Mouse (Mus musculus) right cerebral cortex, adult 18-20 months (tissue): Measurements from ENCODE around the gene Pdk3.

Source experiments
- DNase-seq: peaks from one replicate; pipeline ENCODE4 v3.0.0; 2022; ENCODE audit warnings: mixed read lengths

The Pdk3 gene

DNA sequence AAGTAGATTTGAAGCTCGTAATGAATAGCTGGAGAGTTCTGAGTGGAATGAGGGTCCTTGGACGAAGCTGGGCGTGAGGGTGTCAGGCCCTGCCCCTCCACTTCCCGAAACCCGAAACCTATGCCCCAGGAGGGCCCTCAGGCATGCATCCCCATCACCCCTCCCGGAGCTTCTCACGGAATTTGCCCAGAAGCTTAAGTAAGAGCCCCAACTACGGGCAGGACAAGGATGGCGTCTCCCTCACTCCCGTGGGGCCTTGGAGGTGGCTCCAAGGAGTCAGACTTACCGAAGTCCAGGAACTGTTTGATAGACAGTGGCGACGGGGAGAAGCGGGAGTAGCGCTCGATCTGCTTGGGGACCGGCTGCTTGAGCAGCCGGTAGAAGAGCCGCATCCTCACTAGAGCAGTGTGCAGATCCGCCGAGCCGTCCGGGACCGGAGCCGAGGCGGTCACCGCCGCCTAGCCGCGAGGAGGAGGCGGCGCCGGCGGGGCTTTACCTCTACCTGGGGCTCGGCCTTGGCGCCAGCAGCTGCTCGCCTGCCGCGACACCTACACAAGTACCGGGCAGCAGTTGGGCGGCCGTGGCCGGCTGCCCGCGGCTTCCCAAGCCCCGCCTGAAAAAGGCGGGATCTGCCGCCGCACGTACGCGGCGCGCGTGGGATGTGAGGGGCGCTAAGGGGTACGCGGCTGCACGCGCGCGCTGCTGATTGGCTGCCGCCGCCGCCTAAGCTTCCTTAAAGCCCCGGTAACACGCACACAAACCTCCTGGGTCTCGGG lies at the start of gene Pdk3:
Gene Pdk3 (minus strand): TSS at position 641 of the 776 bp plus-strand sequence.
- peak; percentile 87 for DNase-seq

DNA sequence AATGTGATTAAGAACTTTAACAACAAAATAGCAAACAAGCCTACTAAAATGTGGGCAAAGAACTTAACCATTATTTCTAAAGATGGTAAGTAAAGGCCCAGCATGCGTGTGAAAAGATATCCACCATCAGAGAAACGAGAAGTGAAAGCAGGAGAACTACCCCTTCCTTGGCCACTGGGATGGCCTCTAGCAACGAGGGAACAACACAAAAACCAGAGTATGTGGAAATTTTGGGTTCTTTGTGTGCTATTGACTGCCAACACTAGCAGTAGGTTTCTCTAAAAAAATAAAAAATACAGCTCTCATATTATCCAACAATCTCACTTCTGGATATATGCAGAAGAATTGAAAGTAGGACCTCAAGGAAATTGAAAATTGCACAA lies 45.6 kb upstream of the Pdk3 start:
- DNase-seq = no peak

DNA sequence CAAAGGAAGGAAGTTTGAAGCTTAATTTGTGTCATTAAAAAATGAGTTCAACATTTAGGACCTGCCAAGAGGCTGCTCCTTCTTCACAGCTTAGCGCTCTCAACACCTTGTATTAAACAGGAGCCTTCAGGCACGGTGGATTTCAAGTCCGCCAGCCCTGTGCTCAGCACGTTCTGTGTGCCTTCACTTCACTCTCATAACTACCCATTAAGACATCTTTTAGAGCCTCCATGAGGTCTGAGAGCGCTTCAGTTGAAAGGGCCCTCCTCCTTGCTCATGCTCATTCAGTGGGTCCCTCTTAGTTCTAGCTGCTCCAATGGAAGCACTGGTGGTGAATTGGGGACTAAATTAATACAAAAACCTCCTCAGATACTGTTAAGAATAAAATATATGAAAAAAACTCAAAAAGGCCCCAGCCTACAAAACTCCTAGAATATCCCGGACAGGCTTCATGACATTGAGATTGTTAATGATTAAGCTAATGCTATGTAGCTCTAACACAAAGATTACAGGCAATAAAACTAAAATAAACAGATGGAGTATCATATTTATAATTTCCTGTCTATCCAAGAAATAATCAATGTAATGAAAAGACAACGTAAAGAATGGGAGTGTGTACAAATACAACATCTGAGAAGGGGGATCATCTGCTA lies 45.1 kb upstream of the Pdk3 start:
- DNase-seq = no peak

DNA sequence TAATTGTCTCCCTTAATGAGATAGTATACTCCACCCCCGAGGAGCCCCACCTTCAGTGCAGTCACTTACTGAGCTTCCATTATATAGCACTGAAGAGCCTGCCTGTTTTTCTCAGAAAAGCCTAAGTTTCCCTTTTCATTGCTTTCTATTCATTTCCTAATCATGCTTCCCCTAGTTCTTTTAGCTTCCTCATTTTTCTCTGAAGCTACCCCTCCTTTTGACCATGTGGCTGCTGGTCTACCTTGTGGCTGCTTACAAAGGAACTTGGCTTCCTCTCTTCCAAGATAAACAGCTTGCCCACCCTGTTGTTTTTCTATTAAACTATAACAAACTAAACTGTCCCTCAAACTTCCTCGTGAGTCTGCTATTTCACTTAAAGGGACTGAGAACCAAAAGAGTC lies 31.4 kb upstream of the Pdk3 start:
- no peak for DNase-seq

DNA sequence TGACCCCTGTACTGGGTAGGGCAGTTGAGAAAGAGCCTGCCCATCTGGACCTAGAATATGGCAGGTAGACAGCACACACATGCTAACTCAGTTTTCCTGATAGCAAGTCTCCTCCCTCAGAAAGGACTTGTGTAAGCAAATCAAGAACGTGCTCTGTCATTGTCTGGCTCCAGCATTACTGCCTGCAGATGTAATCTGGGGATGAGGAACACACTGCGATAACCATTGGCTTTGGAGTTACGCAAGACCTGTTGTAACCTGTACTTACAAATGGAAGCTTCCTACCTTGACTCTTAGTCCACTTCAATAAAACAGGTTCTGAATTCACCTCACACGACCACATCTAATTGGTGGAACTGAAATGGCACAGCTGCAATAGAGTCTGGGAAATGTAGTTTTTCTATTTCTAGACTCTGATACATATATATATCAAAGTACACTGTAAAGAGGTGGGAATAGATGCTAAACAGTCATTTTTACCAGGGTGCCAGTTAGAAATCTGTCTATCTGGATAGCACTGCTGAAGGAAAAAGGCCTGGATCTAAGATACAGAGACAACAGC lies 30.6 kb upstream of the Pdk3 start:
- DNase-seq = no peak

DNA sequence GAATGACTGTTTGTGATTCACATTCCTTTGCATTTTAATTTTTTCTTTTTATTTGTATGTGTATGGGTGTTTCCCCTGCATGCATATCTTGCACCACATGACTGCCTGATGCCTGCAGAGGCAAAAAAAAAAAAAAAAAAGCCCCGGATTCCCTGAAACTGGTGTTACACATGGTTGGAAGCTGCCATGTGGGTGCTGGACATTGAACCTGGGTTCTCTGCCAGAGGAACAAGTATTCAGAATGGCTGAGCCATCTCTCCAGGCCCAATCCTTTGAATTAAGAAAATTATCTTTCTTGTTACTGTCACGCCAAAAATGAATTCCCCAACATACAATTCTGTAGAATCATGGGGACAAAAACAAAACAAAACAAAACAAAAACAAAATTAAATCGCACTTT lies 25.8 kb upstream of the Pdk3 start:
- no peak for DNase-seq

DNA sequence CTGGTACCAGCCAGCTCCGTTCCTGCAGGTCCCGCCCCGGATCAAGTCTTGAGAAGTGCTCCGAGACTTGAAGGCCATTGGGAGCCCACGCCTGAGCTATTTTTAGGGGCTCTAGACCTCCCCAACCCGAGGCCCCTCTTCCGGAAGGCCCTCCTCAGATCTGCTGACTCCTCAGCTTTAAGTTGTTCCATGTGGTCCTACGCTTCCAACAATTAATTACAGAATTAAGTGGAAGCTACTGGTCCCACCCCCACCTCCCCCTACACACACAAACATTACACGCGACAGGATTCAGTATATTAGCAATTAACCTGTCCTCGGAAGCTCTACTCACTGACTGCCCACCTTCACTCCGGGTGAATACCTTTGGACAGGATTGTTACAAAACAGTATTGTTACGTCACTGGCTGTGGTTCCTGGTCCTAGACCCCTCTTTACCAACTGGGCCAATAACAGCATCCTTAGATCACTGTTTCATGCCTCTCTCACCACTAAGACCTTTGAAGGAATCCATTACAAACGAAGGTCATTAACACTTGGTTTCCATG lies 410 bp upstream of the Pdk3 start:
- DNase-seq = no peak

DNA sequence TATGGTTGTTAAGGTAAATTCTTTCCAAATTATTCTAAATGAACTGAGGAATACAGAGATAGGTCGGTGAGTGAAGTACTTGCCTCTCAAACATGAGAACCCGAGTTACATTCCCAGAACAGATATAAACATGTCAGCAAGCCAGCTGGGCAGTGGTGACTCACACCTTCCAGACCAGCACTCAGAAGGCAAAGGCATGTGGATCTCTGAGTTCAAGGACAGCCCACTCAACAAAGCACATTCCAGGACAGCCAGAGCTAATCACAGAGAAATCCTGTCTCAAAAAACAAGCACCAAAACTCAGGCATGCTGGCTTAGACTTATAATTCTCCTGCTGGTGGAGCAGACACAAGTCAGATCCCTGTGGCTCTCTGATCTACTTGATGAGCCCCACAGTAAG lies 6.2 kb downstream of the Pdk3 start:
- no peak for DNase-seq

DNA sequence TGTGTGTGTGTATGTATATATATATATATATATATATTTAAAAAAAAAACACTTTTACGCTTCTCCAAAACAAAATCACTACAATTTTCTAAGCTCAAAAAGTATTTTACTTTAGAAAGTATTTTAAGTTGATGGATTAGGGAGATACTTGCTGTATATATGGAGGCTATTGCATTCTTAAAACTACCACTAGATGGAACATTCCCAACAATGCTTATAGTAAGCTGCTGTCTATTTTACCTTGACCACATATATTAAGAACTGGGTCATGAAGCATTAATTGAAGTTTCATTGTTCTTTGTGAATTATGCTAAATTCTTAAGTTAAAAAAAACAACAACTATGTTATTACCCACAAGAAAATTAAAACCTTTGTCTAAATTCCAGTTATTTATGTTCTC lies 24.0 kb downstream of the Pdk3 start:
- DNase-seq = no peak

DNA sequence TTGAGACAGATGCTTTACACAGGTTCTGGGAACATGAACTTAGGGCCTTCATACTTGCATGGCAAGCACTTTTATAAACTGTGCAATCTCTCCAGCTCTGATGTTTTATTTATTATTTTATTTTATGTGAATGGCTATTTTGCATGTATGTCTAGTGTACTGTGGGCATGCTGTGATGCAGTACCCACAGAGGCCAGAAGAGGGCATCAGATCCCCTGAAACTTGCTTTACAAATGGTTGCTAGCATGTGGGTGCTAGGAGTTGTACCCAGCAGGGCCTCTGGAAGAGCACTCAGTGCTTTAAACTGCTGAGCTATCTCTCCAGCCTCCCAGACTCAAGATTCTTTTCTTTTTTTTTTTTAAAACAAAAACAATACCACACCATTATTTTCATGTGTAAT lies 38.8 kb downstream of the Pdk3 start:
- DNase-seq = peak; percentile 11

DNA sequence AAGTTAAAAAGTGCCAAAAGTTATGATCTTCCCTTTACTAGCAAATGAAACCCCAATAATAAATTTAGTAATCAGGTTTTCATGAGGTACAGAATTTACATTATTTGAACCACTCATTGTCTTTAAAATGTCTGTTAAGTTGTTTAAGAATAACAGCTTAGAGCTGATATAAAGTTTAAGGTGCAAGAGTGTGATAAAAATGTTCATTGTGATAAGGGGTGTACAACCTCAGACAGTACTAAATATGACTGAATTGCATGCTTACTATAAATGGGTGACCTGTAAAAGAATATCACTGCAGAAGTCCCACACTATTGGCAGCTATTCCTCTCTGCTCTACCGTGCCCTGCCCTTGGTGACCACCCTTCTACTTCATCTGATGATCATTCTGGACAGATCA lies 42.4 kb downstream of the Pdk3 start:
- DNase-seq = no peak

DNA sequence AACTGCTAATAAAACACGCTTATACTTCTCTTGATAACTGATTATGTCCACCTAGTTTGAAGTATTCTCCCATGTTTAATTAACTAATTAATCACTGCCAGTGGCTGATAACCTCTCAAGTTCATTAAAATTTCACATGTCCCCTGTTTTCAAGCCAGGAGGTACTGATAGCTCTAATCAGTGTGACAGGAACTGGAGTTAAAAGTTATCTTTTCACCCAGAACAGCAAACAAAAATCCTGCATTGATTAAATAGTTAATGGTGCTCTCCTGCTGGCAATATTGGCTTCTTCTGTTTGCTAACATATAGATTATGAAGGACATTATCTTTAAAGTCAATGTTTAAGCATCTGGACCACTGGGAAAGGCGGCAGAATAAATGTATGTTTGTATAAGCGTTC lies 71.2 kb downstream of the Pdk3 start:
- no peak for DNase-seq

DNA sequence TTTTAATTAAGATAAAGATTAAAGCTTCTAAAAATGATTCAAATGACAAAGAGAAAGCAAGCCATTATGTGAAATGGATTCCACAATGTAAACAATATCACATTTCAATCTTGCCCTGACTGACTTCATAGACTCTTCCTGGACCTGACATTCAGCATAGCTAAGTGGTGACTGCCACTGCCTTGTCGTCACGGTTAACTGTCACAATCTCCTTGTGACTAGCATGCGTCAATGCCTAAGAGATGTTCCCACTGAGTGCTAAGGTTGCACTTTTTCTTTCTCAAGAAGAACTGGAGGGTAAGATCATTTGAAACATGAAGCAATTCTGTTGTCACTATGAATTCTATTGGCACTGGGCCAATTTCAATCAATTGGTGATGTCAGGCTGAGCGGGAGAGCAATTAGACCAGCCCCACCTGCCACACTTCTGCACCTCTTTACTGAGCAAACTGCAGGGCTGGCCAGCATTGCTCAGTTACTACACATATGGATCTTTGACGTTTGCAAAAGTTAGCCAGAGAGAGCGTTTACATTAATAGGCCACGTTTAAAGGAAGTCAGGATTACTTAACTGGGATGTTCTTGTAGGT lies 75.0 kb downstream of the Pdk3 start:
- no peak for DNase-seq

DNA sequence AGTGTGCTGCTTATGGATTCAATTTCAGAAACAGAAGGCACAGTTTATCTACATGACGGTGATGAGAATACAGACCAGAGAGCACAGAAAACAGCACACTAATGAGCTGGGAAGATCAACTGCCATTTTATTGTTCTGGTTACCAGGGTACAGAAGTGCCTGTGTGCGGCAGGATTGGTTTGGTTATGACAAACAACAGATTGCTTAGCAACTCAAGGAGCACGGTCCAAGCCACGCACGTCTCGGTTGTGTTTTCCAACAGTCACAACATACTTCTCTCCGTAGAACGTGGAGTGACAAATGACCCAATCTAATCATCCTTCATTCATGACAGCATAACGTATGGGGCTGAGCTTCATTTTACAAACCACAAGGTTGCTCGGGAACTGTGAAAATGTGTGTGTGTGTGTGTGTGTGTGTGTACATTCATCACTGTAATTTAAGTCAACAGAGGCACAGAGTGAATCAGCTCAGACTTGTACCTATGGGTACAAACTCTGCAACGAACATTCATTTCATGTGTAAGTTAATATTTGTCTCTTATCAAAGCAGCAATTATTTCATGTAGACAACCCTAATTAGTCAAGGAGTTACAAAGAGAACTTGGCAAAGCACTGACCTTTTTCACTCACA lies 76.7 kb downstream of the Pdk3 start:
- no peak for DNase-seq

DNA sequence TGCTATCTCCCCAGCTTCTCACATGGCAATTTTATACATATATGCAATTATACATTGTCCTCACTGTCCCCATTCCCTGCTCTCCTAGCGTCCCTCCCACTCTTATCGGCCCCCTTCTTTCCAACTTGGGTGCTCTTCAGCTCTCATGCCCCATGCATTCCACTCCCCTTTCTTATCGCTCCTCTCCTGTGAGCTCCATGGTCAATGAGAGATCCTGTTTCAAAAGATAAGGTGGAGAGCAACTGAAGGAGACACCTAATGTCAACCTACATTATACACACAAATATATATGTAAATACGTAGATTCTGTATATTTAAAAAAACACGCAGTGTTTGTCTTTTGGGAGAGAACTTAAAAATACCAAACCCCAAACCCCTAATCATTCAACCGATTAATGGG lies 81.4 kb downstream of the Pdk3 start:
- DNase-seq = no peak

DNA sequence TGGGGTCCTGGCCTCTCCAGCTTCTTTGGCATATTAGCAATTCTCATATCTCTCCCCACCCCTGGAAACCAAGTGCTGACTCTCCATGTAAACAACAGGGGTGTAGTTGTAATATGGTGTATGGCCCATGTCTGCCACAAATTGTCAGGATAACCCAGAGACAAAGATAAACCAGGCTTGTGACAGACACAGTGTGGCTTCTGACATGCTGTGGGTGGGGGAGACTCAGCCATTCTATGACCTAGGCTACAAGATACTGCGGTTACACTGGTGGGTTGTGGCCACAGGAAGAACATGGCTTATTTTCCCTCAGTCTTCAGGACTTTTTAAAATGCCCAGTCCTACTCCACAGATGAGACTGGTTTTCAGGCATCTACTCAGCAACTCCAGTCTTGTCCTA lies 82.8 kb downstream of the Pdk3 start:
- no peak for DNase-seq

DNA sequence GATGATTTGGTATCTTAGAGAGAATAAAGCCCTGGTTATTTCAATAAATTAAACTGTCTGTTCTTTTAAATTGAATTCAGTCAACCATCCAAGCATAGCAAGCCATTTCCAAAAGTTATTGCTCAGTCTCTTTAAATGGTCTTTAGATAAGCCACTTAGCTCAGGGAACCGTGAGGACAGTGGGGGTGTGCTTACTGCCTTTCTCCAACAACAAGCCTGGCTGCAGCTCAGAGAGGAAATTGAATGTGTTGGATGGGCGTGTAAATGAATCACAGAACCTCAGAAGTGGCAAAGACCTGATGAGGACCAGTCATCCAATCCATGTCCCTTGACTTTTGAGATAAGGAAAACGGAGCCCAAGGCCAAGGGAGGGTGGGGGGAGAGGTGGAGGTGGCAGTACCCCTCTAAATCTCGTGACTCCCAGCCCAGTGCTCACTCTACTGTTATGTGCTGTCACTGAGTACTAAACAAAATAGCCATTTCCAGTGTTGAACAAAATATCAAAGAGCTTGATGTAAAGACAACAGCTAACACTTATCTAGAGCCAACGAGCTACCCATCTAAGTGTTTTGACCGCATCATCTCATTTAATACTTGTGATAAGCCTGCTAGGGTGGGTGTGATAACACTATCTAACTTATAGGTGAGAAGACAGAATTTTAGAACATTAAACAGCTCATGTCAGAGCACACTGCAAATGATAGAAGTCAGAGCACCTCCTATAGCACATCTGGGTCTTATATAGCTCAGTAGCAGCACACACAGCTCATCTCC lies 98.8 kb downstream of the Pdk3 start:
- no peak for DNase-seq

DNA sequence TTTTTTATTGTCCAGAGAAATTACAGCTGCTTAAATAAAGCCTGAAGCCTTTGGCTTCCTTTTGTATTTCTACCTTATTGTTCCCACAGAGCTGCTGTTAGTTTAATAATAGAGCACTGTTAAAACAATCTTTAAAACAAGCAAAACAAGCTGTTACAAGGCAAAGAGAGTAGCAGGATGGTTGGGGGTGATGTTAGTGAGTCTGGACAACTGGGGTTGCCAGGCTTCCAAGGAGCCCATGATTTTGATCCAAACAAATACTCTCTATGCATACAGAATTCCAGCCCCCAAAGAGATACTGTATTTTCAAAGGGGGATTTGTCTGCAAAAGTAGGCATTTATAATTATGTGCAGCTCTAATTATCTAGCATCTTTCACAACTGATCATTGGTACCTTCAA lies 99.6 kb downstream of the Pdk3 start:
- no peak for DNase-seq

DNA sequence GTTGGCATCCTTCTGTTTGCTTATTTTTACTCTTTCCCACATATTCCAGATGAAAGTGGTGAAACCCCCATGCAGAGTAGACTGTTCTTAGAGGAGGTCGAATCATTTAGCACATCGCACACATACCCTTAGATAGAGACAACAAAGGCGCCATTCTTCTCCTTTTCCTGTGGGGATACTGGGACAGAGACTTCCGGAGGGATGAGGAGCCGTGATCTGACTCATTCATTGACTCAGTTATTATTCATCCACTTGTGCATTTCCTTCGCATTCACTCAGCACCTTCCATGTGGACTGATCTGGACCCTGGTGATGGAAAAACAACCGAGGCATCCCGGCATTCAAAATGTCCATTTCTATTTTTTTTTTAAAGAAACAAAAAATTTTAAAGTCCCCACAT lies 101.1 kb downstream of the Pdk3 start:
- DNase-seq = no peak

DNA sequence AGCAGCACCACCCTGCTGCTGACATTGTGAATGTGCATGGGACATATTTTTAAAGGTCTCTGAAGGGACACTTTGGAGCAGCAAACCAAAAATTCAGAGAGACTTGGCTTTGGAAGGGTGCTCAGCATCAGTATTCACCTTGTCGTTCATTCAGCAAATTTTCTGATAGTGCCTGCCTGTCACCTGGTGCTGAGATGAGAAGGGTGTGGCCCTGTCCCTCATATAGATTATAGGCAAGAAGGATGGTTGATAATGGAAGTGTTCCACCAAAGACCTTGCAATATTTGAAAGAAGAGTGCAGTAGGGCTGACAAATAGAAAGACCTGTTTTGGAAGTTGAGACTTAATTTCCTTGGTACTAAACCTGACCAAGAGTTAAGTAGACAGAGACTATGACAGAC lies 102.5 kb downstream of the Pdk3 start:
- no peak for DNase-seq
